Mouse (Mus musculus) layer of hippocampus, adult 9-11 months (tissue): Measurements from ENCODE around the gene Nmnat1.
"Not testable (repeated sequence)": the region's sequence is repeated elsewhere in the genome, so short reads cannot be mapped to it uniquely, and the experiment has no call there.

Experiments
- DNase-seq: peaks from one replicate; pipeline ENCODE4 v3.0.0; 2022

Gene Nmnat1

DNA sequence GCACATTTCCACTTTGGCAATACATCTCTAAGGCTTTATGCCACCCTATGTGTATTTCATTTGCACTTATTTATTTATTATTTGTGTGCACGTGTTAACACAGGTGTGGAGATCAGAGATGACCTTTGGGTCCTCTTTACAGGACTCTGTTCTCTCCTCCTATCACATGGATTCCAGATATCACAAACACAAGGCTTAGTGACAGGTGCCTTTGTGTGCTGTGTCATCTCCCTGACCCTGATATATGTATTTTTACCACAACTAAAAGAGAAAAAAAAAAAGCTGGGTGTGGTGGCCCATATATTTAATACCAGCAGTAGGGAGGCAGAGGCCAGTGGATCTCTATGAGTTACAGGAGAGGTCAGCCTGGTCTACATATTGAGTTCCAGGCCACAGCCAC, 40.5 kb downstream of the Nmnat1 start:
- DNase-seq = no peak

DNA sequence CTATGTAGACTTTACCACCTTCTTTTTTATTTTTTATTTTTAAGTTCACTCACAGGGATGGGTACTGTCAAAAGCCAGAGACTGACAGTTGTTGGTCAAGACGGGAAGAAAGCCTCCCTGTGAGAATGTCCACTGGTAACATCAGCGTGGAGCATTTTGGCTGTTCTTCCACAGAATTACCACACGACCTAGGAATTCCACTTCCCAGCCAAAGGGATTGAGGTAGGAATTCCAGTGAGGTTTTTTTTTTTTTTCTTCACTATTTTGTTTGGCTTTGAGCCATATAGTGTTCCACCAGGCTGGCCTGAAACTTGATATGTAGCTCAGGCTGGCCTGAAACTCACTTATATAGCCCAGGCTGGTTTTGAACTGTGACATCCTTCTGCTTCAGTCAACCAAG, 42.6 kb downstream of the Nmnat1 start:
- no peak for DNase-seq

DNA sequence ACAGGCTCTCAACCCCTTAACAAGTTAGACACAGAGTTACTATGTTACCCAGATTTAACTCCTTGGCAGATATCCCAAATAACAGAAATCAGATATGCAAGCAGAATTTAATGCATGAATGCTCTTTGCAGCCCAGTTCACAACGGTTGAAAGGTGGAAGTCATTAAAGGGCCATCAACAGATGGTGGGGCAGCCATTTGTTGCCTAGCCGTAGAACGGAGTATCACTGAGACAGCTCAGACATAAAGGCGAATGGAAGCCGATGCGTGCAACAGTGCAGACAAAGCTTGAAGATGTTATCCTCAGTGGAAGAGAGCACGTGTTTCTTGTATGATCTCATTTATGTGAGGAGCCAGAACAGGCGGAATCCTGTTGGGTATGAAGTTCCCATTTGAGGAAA, 44.4 kb downstream of the Nmnat1 start:
- DNase-seq = no peak

DNA sequence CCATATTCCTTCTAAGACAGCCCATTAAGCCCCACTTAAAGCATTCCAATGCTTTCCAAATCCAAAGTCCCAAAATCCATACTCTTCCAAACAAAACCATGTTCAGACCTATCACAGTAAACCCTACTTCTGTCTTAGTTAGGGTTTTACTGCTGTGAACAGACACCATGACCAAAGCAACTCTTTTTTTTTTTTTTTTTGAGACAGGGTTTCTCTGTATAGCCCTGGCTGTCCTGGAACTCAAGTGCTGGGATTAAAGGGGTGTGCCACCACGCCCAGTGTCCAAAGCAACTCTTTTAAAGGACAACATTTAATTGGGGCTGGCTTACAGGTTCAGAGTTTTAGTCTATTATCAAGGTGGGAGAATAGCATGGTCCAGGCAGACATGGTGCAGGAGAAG, 53.1 kb downstream of the Nmnat1 start:
- not testable (repeated sequence) for DNase-seq

DNA sequence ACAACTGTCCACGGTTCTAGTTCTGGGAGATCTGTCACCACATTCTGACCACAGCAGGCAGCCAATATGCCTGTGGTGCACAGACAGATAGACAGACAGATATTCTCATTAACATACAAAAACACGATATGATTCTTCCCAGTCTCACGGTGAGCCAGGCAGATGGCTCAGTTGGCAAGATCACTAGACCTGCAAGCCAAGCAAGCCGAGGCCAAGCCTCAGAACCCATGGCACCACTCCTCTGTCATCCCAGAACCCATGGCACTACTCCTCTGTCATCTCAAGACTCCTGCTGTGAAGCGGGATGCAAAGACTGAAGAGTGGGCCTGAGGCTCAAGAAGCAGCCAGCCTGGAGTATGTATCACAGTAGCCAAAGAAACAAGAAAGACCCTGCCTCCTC, 55.4 kb downstream of the Nmnat1 start:
- DNase-seq = no peak

DNA sequence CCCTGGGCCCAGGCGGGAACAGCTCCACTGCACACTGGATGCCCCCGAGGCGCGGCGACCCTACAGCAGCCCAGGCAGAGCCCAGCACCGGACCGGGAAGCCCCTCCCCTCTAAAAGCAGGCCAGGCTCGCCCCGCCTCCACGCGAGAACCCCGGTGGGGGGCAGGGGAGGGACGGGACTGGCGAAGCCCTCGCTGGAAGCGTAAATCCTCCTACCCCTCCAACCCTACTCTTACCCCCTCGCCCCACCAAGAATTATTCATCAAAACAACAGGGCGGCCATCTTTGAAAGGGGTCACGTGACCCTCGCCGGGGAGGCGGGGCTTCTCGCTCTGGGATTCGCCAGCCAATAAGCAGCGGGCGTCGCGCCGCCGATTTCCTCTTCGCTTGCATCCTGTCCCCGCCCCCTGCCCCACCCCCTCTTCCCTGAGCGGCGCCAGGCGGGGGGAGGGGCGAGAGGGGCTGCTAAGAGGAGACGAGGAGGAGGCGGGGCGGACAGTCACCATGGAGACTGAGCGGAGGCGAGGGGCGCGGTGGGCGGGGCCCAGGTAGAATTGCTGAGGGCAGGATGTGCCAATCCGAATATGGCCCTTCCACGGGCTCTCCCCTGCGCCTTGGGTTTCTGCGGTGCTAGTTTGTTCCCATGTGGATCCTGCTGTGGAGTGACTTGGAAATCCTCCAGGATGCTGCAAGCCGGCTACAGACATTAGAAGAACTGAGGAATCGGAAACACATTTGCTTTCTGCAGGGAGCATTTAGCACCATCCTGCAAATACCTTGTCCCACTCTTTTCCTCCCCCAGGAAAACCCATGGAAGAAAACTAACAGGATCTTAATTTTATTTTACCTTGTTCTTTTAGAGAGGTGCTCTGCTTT, 58.4 kb downstream of the Nmnat1 start, which contains the start of gene Ube4b:
TSS of gene Ube4b (minus strand) at position 425 of the 875 bp plus-strand sequence.
- DNase-seq = peak; percentile 99

DNA sequence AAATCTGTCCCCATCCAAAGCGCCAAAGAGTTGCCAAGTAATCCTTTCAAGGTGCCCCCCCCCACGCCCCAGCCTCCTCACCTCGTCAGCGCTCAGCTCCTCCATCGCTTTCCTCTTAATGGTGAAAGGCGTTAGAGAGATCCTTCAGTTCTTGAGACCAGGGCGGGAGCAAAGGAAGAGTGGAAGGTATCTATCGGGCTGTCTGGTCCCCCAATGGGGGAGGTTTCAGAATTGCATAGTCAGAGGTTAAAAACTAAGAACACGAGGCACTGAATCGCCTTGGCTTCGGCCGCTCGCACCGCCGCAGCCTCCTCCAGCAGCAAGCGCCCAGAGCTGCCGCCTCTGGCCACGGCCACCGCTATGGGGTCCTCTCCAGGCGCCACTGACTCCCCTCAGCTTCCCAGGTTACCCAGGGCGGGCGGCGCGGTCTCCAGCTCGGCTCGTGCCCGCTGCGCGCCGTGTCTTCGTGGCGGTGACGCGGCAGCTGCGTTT, 59.2 kb downstream of the Nmnat1 start:
- DNase-seq = peak; percentile 25

DNA sequence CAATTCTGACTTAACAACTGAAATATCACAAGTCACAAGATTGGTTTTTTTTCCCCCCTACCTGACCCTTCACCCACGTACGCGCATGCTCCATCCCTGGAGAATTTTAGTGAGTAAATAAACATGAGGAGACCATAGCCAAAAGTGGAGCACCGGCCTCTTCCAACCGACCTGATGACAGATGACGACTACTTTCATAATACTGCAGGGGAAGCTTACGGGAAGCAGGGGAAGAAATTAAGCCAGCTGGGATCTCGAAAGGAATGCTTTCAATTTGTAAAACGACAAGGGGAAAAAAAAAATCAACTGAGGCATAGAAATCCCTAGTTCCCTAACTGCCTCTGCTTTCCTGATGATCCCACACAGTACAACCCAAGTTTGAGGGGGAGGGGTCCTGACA, 60.2 kb downstream of the Nmnat1 start:
- DNase-seq = no peak

DNA sequence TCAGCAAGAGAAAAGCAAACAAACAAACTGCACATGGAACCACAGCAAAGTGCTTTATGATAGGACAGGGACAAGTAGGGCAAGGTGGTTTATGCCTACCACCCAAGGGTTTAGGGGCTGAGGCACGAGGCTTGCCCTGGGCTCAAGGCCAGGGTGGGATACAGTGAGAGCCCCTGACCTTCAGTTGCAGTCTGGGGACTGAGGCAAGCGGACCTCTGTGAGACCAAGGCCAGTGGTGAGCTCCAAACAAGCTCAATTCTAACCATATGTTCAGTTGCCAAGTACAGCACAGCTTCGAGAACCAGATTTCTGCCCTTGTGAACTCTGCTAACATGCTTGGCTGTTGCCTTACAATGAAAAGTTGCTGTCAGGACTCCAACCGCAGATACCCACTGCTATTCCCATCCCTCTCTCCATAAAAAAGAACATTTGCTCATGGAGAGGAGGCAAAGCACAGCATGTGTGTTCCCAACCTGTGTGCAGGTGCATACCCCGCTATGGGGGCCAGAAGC, 67.1 kb downstream of the Nmnat1 start:
- DNase-seq = no peak
